Comparison of ENCODE assay signal across 8 mouse cellular contexts in genomic region chr19:4756193-4756911, GRCm38 (mm10). TPM values are rescaled to one million over a fixed set of nuclear protein-coding genes. Genes with fewer than 3 reads are reported as not detected.
DNase-seq lines count a peak whose midpoint lies in the region; ATAC-seq and TF ChIP-seq lines count a peak whose summit lies in the region.

Rbm4b (plus strand) TSS chr19:4756497.

- H3K9me3 ChIP-seq in heart, embryonic 12.5 days (replicated peaks) = no peaks in the 10 kb centered on the region
- no peaks in the 10 kb centered on the region for H3K9me3 ChIP-seq in kidney, postnatal 0 days (replicated peaks; ENCODE audit: low read length)
- no peaks in the 10 kb centered on the region for H3K9me3 ChIP-seq in liver, embryonic 11.5 days (ENCODE audit: control insufficient read depth, low read length)
- no peaks in the 10 kb centered on the region for H3K9me3 ChIP-seq in stomach, embryonic 14.5 days (ENCODE audit: control insufficient read depth, low read depth, low read length)

- H3K9ac ChIP-seq in heart, embryonic 12.5 days = peak within 1 kb of the TSS; percentile 82
- H3K9ac ChIP-seq in kidney, postnatal 0 days (ENCODE audit: low read depth, low read length) = peak within 1 kb of the TSS; percentile 76
- peak within 1 kb of the TSS; percentile 77 for H3K9ac ChIP-seq in liver, embryonic 11.5 days (ENCODE audit: low read depth, low read length)
- peak within 1 kb of the TSS; percentile 71 for H3K9ac ChIP-seq in stomach, embryonic 14.5 days (replicated peaks; ENCODE audit: low read depth, low read length)

- DNase-seq in B cell, adult 2 months = peak; percentile 97 to 98
- peak; percentile 98 for DNase-seq in brain, adult 2 months (ENCODE audit: low read depth, low spot score)
- DNase-seq in kidney, postnatal 0 days (ENCODE audit: low spot score) = peak; percentile 95
- DNase-seq in liver, embryonic 11.5 days (ENCODE audit: low spot score) = peak; percentile 99
- peak; percentile 99 for DNase-seq in naive thymus-derived CD4-positive, alpha-beta T cell, adult 2 months (ENCODE audit: low read depth)

- H3K27me3 ChIP-seq in heart, embryonic 12.5 days (replicated peaks) = no peaks in the 10 kb centered on the region
- H3K27me3 ChIP-seq in kidney, postnatal 0 days (ENCODE audit: insufficient read depth, low read length) = no peaks in the 10 kb centered on the region
- H3K27me3 ChIP-seq in liver, embryonic 11.5 days (replicated peaks; ENCODE audit: control insufficient read depth, insufficient read depth, low read length) = no peaks in the 10 kb centered on the region
- no peaks in the 10 kb centered on the region for H3K27me3 ChIP-seq in stomach, embryonic 14.5 days (ENCODE audit: control insufficient read depth, insufficient read depth, low read length)

- H3K4me1 ChIP-seq in heart, embryonic 12.5 days (replicated peaks) = peaks cover 10% of the 10 kb centered on the region
- peaks cover 11% of the 10 kb centered on the region for H3K4me1 ChIP-seq in kidney, postnatal 0 days (replicated peaks; ENCODE audit: insufficient read depth, low read length)
- peaks cover 5% of the 10 kb centered on the region; the same call in 1 of the 2 replicates for H3K4me1 ChIP-seq in liver, embryonic 11.5 days (replicated peaks; ENCODE audit: control insufficient read depth, insufficient read depth, low read length)
- H3K4me1 ChIP-seq in stomach, embryonic 14.5 days (ENCODE audit: control insufficient read depth, insufficient read depth, low read length) = peaks cover 10% of the 10 kb centered on the region; the same call in 1 of the 2 replicates

- no peak for TF ChIP-seq CTCF in kidney, postnatal 0 days (IDR thresholded peaks at IDR 0.05; ENCODE audit: low read depth)

- WGBS in heart, embryonic 12.5 days = under 1% methylated on average over 63 of the region's 65 CpGs
- WGBS in kidney, postnatal 0 days = under 1% methylated on average over 65 of the region's 65 CpGs
- WGBS in liver, embryonic 11.5 days = under 1% methylated on average over 64 of the region's 65 CpGs
- WGBS in stomach, embryonic 14.5 days = under 1% methylated on average over 64 of the region's 65 CpGs

- peak; percentile 88 for ATAC-seq in erythroblast, adult 5-6 weeks (replicated peaks; ENCODE audit: low FRiP score, poor library complexity, severe bottlenecking)
- peak; percentile 98 for ATAC-seq in heart, embryonic 12.5 days (ENCODE audit: insufficient number of reproducible peaks, low FRiP score)
- ATAC-seq in kidney, postnatal 0 days (replicated peaks; ENCODE audit: low FRiP score, low read depth) = peak; percentile 95
- peak; percentile 95 for ATAC-seq in liver, embryonic 11.5 days (replicated peaks; ENCODE audit: low FRiP score)
- peak; percentile 96 for ATAC-seq in stomach, embryonic 14.5 days (ENCODE audit: insufficient number of reproducible peaks, insufficient read depth, low FRiP score, low read depth)

- peak within 1 kb of the TSS; percentile 89 for H3K4me2 ChIP-seq in heart, embryonic 12.5 days
- peak within 1 kb of the TSS; percentile 79 for H3K4me2 ChIP-seq in kidney, postnatal 0 days (ENCODE audit: low read length)
- peak within 1 kb of the TSS; percentile 93 for H3K4me2 ChIP-seq in liver, embryonic 11.5 days
- H3K4me2 ChIP-seq in stomach, embryonic 14.5 days (replicated peaks; ENCODE audit: low read depth, low read length) = peak within 1 kb of the TSS; percentile 69

- H3K36me3 ChIP-seq in heart, embryonic 12.5 days = peaks cover 11% of the 10 kb centered on the region
- no peaks in the 10 kb centered on the region for H3K36me3 ChIP-seq in kidney, postnatal 0 days (ENCODE audit: insufficient read depth, low read length)
- H3K36me3 ChIP-seq in liver, embryonic 11.5 days (ENCODE audit: control insufficient read depth, insufficient read depth, low read length) = no peaks in the 10 kb centered on the region; the same call in 1 of the 2 replicates
- peaks cover 11% of the 10 kb centered on the region; the same call in 1 of the 2 replicates for H3K36me3 ChIP-seq in stomach, embryonic 14.5 days (ENCODE audit: control insufficient read depth, insufficient read depth, low read length)

- H3K27ac ChIP-seq in heart, embryonic 12.5 days (ENCODE audit: poor library complexity, severe bottlenecking) = peak within 1 kb of the TSS; percentile 92
- peak within 1 kb of the TSS; percentile 90 for H3K27ac ChIP-seq in kidney, postnatal 0 days
- H3K27ac ChIP-seq in liver, embryonic 11.5 days (ENCODE audit: low read depth, low read length) = peak within 1 kb of the TSS; percentile 76
- H3K27ac ChIP-seq in stomach, embryonic 14.5 days (ENCODE audit: low read length) = peak within 1 kb of the TSS; percentile 91

- H3K4me3 ChIP-seq in heart, embryonic 12.5 days = peak within 1 kb of the TSS; percentile 81
- peak within 1 kb of the TSS; percentile 64 for H3K4me3 ChIP-seq in kidney, postnatal 0 days (replicated peaks; ENCODE audit: low read depth, low read length)
- peak within 1 kb of the TSS; percentile 70 for H3K4me3 ChIP-seq in liver, embryonic 11.5 days (ENCODE audit: low read depth, low read length)
- H3K4me3 ChIP-seq in stomach, embryonic 14.5 days (ENCODE audit: low read depth, low read length) = peak within 1 kb of the TSS; percentile 63

RNA-seq across cellular contexts. Expression of gene Rbm4b, which starts in this region (rescaled TPM):
- total RNA-seq in erythroblast, adult 5-6 weeks (2015; ENCODE audit: low replicate concordance) = 0.58 and 4.0 TPM in 2 replicates
- 6.6 and 7.5 TPM in 2 replicates for total RNA-seq in erythroblast, adult 5-6 weeks (2017; ENCODE audit: low replicate concordance)
- polyA plus RNA-seq in heart, embryonic 12.5 days (2016; fragmentation: Nextera tagmentation; extraction: Ambion mirVana) = 36.2 and 41.2 TPM in 2 replicates
- 44.9 and 47.2 TPM in 2 replicates for polyA plus RNA-seq in kidney, postnatal 0 days (2015; fragmentation: Nextera tagmentation; extraction: Ambion mirVana)
- 36.0 and 44.0 TPM in 2 replicates for polyA plus RNA-seq in liver, embryonic 11.5 days (2014; fragmentation: Nextera tagmentation; extraction: Ambion mirVana)
- polyA plus RNA-seq in stomach, embryonic 14.5 days (2014; fragmentation: Nextera tagmentation; extraction: Ambion mirVana) = 72.2 and 79.1 TPM in 2 replicates

Comparison
In these comparisons a context has a peak if more than half of its experiments do, and no peak if none do; other contexts are left out.
1. Peak in every context shown above with its lines: DNase-seq, ATAC-seq, H3K4me3 ChIP-seq and H3K27ac ChIP-seq.